Mouse (Mus musculus): ENCODE results near the gene Hs2st1. TPM values are rescaled to one million over a fixed set of nuclear protein-coding genes. Genes with fewer than 3 reads are reported as not detected.

Gene Hs2st1
- polyA plus RNA-seq, 1 experiment, result 20.3 TPM

- no peaks in the 10 kb centered on the region for H3K36me3 ChIP-seq (ENCODE audit: control insufficient read depth, insufficient read depth)
- H3ac ChIP-seq (ENCODE audit: control insufficient read depth, insufficient read length, low read depth), result no peak overlapping the region
- no peak overlapping the region for H3K4me3 ChIP-seq (ENCODE audit: insufficient read depth, poor library complexity, severe bottlenecking)
- no peak for TF ChIP-seq MYOG (IDR thresholded peaks at IDR 0.05; ENCODE audit: control insufficient read depth, extremely low read depth, insufficient read length)
- TF ChIP-seq MYOD1 (IDR thresholded peaks at IDR 0.05; ENCODE audit: control insufficient read depth, insufficient read length, low read depth), result no peak
- no peak for TF ChIP-seq FOSL1 (IDR thresholded peaks at IDR 0.05; ENCODE audit: insufficient read depth, low read length, poor library complexity, severe bottlenecking)
- TF ChIP-seq MAX (IDR thresholded peaks at IDR 0.05), result no peak
- TF ChIP-seq USF1 (IDR thresholded peaks at IDR 0.05; ENCODE audit: low read depth), result no peak
- no peak for TF ChIP-seq CEBPB (IDR thresholded peaks at IDR 0.05; ENCODE audit: low read depth)
- TF ChIP-seq CTCF (IDR thresholded peaks at IDR 0.05; ENCODE audit: control insufficient read depth, insufficient read depth, insufficient read length), result no peak
- H3K79me2 ChIP-seq (ENCODE audit: control insufficient read depth, insufficient read depth), result peaks cover 100% of the 10 kb centered on the region
- H3K27me3 ChIP-seq (ENCODE audit: control insufficient read depth, insufficient read depth, insufficient read length), result no peaks in the 10 kb centered on the region
- H3K79me3 ChIP-seq (ENCODE audit: low read depth), result peaks cover 83% of the 10 kb centered on the region
Observed at GRCm38 (mm10) chr3:144555144-144555543, 14.8 kb downstream of the Hs2st1 start.

GRCm38 (mm10) chr3:144554503-144554902 lies 15.5 kb downstream of the Hs2st1 start:
- Histone ChIP-seq H3K79me3 (ENCODE audit: low read depth) (peaks cover 82% of the 10 kb centered on the region), H3K36me3 (ENCODE audit: control insufficient read depth, insufficient read depth) (no peaks in the 10 kb centered on the region), H3K4me3 (ENCODE audit: insufficient read depth, poor library complexity, severe bottlenecking) (no peak overlapping the region), H3K27me3 (ENCODE audit: control insufficient read depth, insufficient read depth, insufficient read length) (no peaks in the 10 kb centered on the region), H3ac (ENCODE audit: control insufficient read depth, insufficient read length, low read depth) (no peak overlapping the region), H3K79me2 (ENCODE audit: control insufficient read depth, insufficient read depth) (peaks cover 100% of the 10 kb centered on the region)
- TF ChIP-seq USF1 (IDR thresholded peaks at IDR 0.05; ENCODE audit: low read depth) (no peak), MYOD1 (IDR thresholded peaks at IDR 0.05; ENCODE audit: control insufficient read depth, insufficient read length, low read depth) (no peak), MYOG (IDR thresholded peaks at IDR 0.05; ENCODE audit: control insufficient read depth, extremely low read depth, insufficient read length) (no peak), CEBPB (IDR thresholded peaks at IDR 0.05; ENCODE audit: low read depth) (no peak), MAX (IDR thresholded peaks at IDR 0.05) (no peak), CTCF (IDR thresholded peaks at IDR 0.05; ENCODE audit: control insufficient read depth, insufficient read depth, insufficient read length) (no peak), FOSL1 (IDR thresholded peaks at IDR 0.05; ENCODE audit: insufficient read depth, low read length, poor library complexity, severe bottlenecking) (no peak)

DNA sequence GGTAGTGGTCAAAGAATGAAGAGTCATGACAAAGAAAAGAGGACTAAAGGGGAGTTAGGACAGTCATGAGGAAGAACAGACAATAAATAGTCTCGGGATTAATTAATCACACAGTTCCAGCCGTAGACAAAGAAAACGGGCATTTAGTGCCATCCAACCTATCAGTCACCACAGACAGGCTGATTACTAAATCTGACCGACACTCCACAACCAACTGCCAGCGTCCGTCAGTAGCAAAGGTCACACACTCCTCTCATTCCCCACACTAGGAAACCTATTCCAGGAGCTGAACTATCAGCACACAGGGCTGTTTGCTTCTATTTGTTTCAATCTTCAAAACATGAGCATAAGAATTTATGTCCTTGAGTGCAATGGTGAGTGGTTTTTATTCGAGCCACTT lies 16.0 kb downstream of the Hs2st1 start:
- TF ChIP-seq CEBPB (IDR thresholded peaks at IDR 0.05; ENCODE audit: low read depth), result no peak
- no peak for TF ChIP-seq MYOG (IDR thresholded peaks at IDR 0.05; ENCODE audit: control insufficient read depth, extremely low read depth, insufficient read length)
- TF ChIP-seq USF1 (IDR thresholded peaks at IDR 0.05; ENCODE audit: low read depth), result no peak
- TF ChIP-seq CTCF (IDR thresholded peaks at IDR 0.05; ENCODE audit: control insufficient read depth, insufficient read depth, insufficient read length), result no peak
- TF ChIP-seq MAX (IDR thresholded peaks at IDR 0.05), result no peak
- Histone ChIP-seq H3K36me3 (ENCODE audit: control insufficient read depth, insufficient read depth) (no peaks in the 10 kb centered on the region), H3K79me3 (ENCODE audit: low read depth) (peaks cover 82% of the 10 kb centered on the region), H3K79me2 (ENCODE audit: control insufficient read depth, insufficient read depth) (peaks cover 100% of the 10 kb centered on the region), H3K4me3 (ENCODE audit: insufficient read depth, poor library complexity, severe bottlenecking) (no peak overlapping the region), H3ac (ENCODE audit: control insufficient read depth, insufficient read length, low read depth) (no peak overlapping the region), H3K27me3 (ENCODE audit: control insufficient read depth, insufficient read depth, insufficient read length) (no peaks in the 10 kb centered on the region)

DNA sequence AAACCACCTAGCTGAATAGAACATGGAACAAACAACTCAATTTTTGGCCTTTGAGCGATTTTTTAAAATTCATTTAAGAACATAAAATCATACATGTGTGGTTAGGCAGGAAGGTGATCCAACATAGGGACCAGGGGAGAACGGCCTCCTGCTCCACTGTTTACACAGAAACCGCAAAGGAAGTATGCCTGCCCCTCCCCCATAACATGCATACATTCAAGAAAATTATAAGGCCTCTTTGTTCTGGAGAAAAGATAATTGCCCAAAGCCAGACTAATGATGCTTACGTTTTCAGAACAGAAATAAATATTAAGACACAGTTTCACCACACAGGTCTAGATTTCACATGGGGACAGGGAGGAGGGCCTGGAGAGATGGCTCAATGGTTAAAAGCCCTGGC lies 18.6 kb downstream of the Hs2st1 start:
- H3ac ChIP-seq (ENCODE audit: control insufficient read depth, insufficient read length, low read depth), result no peak overlapping the region
- no peak overlapping the region for H3K4me3 ChIP-seq (ENCODE audit: insufficient read depth, poor library complexity, severe bottlenecking)
- TF ChIP-seq FOSL1 (IDR thresholded peaks at IDR 0.05; ENCODE audit: insufficient read depth, low read length, poor library complexity, severe bottlenecking) (no peak), CTCF (IDR thresholded peaks at IDR 0.05; ENCODE audit: control insufficient read depth, insufficient read depth, insufficient read length) (no peak), MYOG (IDR thresholded peaks at IDR 0.05; ENCODE audit: control insufficient read depth, extremely low read depth, insufficient read length) (no peak), CEBPB (IDR thresholded peaks at IDR 0.05; ENCODE audit: low read depth) (no peak), MYOD1 (IDR thresholded peaks at IDR 0.05; ENCODE audit: control insufficient read depth, insufficient read length, low read depth) (no peak), MAX (IDR thresholded peaks at IDR 0.05) (no peak), USF1 (IDR thresholded peaks at IDR 0.05; ENCODE audit: low read depth) (no peak)
- no peaks in the 10 kb centered on the region for H3K36me3 ChIP-seq (ENCODE audit: control insufficient read depth, insufficient read depth)
- H3K79me2 ChIP-seq (ENCODE audit: control insufficient read depth, insufficient read depth), result peaks cover 91% of the 10 kb centered on the region
- H3K79me3 ChIP-seq (ENCODE audit: low read depth), result peaks cover 74% of the 10 kb centered on the region
- no peaks in the 10 kb centered on the region for H3K27me3 ChIP-seq (ENCODE audit: control insufficient read depth, insufficient read depth, insufficient read length)

DNA sequence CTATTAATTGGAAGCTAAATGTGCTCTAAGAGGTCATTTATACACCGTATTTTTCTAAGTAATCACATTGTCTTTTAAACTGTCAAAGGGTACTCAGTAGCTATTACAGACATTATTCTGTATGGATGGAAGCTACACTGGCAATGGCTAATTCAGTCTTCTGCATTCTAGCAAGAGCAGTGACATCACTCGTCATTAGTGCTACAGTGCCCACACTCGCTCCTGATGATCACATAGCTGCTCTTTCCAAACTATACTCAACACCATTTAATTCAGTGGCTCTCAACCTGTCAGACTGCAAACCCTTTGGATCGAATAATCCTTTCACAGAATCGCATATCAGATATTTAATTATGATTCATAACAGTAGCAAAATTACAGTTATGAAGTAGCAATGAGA lies 19.3 kb downstream of the Hs2st1 start:
- H3K4me3 ChIP-seq (ENCODE audit: insufficient read depth, poor library complexity, severe bottlenecking), result no peak overlapping the region
- H3K27me3 ChIP-seq (ENCODE audit: control insufficient read depth, insufficient read depth, insufficient read length), result no peaks in the 10 kb centered on the region
- no peak overlapping the region for H3ac ChIP-seq (ENCODE audit: control insufficient read depth, insufficient read length, low read depth)
- H3K79me2 ChIP-seq (ENCODE audit: control insufficient read depth, insufficient read depth), result peaks cover 91% of the 10 kb centered on the region
- peaks cover 70% of the 10 kb centered on the region for H3K79me3 ChIP-seq (ENCODE audit: low read depth)
- no peaks in the 10 kb centered on the region for H3K36me3 ChIP-seq (ENCODE audit: control insufficient read depth, insufficient read depth)
- TF ChIP-seq MAX (IDR thresholded peaks at IDR 0.05) (no peak), MYOG (IDR thresholded peaks at IDR 0.05; ENCODE audit: control insufficient read depth, extremely low read depth, insufficient read length) (no peak), FOSL1 (IDR thresholded peaks at IDR 0.05; ENCODE audit: insufficient read depth, low read length, poor library complexity, severe bottlenecking) (no peak), USF1 (IDR thresholded peaks at IDR 0.05; ENCODE audit: low read depth) (no peak), CTCF (IDR thresholded peaks at IDR 0.05; ENCODE audit: control insufficient read depth, insufficient read depth, insufficient read length) (no peak), CEBPB (IDR thresholded peaks at IDR 0.05; ENCODE audit: low read depth) (no peak)

GRCm38 (mm10) chr3:144550036-144550435 lies 19.9 kb downstream of the Hs2st1 start:
- Histone ChIP-seq H3K4me3 (ENCODE audit: insufficient read depth, poor library complexity, severe bottlenecking) (no peak overlapping the region), H3K27me3 (ENCODE audit: control insufficient read depth, insufficient read depth, insufficient read length) (no peaks in the 10 kb centered on the region), H3K79me2 (ENCODE audit: control insufficient read depth, insufficient read depth) (peaks cover 91% of the 10 kb centered on the region), H3K79me3 (ENCODE audit: low read depth) (peaks cover 71% of the 10 kb centered on the region), H3ac (ENCODE audit: control insufficient read depth, insufficient read length, low read depth) (no peak overlapping the region), H3K36me3 (ENCODE audit: control insufficient read depth, insufficient read depth) (no peaks in the 10 kb centered on the region)
- TF ChIP-seq CEBPB (IDR thresholded peaks at IDR 0.05; ENCODE audit: low read depth), result no peak
- TF ChIP-seq MAX (IDR thresholded peaks at IDR 0.05), result no peak
- TF ChIP-seq MYOG (IDR thresholded peaks at IDR 0.05; ENCODE audit: control insufficient read depth, extremely low read depth, insufficient read length), result no peak
- TF ChIP-seq MYOD1 (IDR thresholded peaks at IDR 0.05; ENCODE audit: control insufficient read depth, insufficient read length, low read depth), result no peak
- TF ChIP-seq CTCF (IDR thresholded peaks at IDR 0.05; ENCODE audit: control insufficient read depth, insufficient read depth, insufficient read length), result no peak
- no peak for TF ChIP-seq FOSL1 (IDR thresholded peaks at IDR 0.05; ENCODE audit: insufficient read depth, low read length, poor library complexity, severe bottlenecking)
- TF ChIP-seq USF1 (IDR thresholded peaks at IDR 0.05; ENCODE audit: low read depth), result no peak

All from C2C12 (cell line).